Mouse (Mus musculus): Measurements from ENCODE around the gene Wdtc1. TPM values are rescaled to one million over a fixed set of nuclear protein-coding genes. Genes with fewer than 3 reads are reported as not detected.

The Wdtc1 gene
- total and polyA plus RNA-seq, 3 experiments, result 2.8 to 10.8 (median 9.6) TPM

GRCm38 (mm10) chr4:133328129-133328528 is 25.2 kb downstream of the Wdtc1 start:
- dilution Hi-C loops (cut with MboI; ENCODE audit: extremely low pct_ligation_motif_present, extremely low pct_unique_long_range_greater_than_20kb, low sequenced_read_pairs) (no loop called here), in situ Hi-C loops (cut with MboI; ENCODE audit: low pct_ligation_motif_present, low pct_unique_long_range_greater_than_20kb, low sequenced_read_pairs) (no loop called here)
- no peaks in the 10 kb centered on the region for H3K79me2 ChIP-seq (replicated peaks; ENCODE audit: control insufficient read depth, extremely low read depth, insufficient read depth, poor library complexity, severe bottlenecking)
- no peak overlapping the region for H3K27ac ChIP-seq (ENCODE audit: insufficient read depth, low read depth)
- no peak overlapping the region for H3K9ac ChIP-seq (ENCODE audit: insufficient read depth, low read depth)
- DNase-seq (ENCODE audit: extremely low read depth), result no peak
- TF ChIP-seq POLR2A (IDR thresholded peaks at IDR 0.05; ENCODE audit: low read depth, low read length) (no peak), MAZ (IDR thresholded peaks at IDR 0.05; ENCODE audit: low read depth, low read length) (no peak), USF1 (IDR thresholded peaks at IDR 0.05; ENCODE audit: low read depth, low read length) (no peak), ZC3H11A (IDR thresholded peaks at IDR 0.05; ENCODE audit: low read depth, low read length) (no peak), NRF1 (IDR thresholded peaks at IDR 0.05; ENCODE audit: low read depth, low read length) (no peak), E2F4 (IDR thresholded peaks at IDR 0.05; ENCODE audit: insufficient replicate concordance, low read depth, low read length) (no peak), CTCF (conservative IDR thresholded peaks at IDR 0.05 in 1 of 2, IDR thresholded peaks at IDR 0.05 in 1 of 2; ENCODE audit: low read depth in 2 of 2, low read length in 2 of 2) (no peak), ZMIZ1 (IDR thresholded peaks at IDR 0.05; ENCODE audit: low read depth, low read length) (no peak), RAD21 (IDR thresholded peaks at IDR 0.05; ENCODE audit: low read depth, low read length) (no peak), MEF2A (IDR thresholded peaks at IDR 0.05; ENCODE audit: borderline replicate concordance, low read depth, low read length) (no peak)
- no peaks in the 10 kb centered on the region for H3K4me1 ChIP-seq (ENCODE audit: control insufficient read depth in 1 of 2, insufficient read depth in 2 of 2)
- H3K4me2 ChIP-seq (ENCODE audit: insufficient read depth, low read depth, poor library complexity, severe bottlenecking), result no peak overlapping the region
- no peaks in the 10 kb centered on the region for H3K9me3 ChIP-seq (replicated peaks; ENCODE audit: low read length)
- peaks cover 0 to 4% of the 10 kb centered on the region in 2 experiments for H3K36me3 ChIP-seq (replicated peaks in 1 of 2; ENCODE audit: control insufficient read depth in 1 of 2, insufficient read depth in 1 of 2, low read length in 1 of 2)
- no peaks in the 10 kb centered on the region for H3K27me3 ChIP-seq (replicated peaks)
- H3K4me3 ChIP-seq (replicated peaks in 1 of 3; ENCODE audit: low read depth in 2 of 3, low read length in 2 of 3, poor library complexity in 1 of 3), result no peak overlapping the region

- TF ChIP-seq ETS1 (conservative IDR thresholded peaks at IDR 0.05; ENCODE audit: low read depth, low read length), result no peak
- TF ChIP-seq POLR2A (IDR thresholded peaks at IDR 0.05; ENCODE audit: low read depth, low read length), result no peak
- no peak for TF ChIP-seq HCFC1 (IDR thresholded peaks at IDR 0.05; ENCODE audit: low read depth, low read length)
- TF ChIP-seq CHD1 (IDR thresholded peaks at IDR 0.05; ENCODE audit: low read depth, low read length), result no peak
- TF ChIP-seq SIN3A (IDR thresholded peaks at IDR 0.05; ENCODE audit: low read length), result no peak
- no peak for TF ChIP-seq CTCF (conservative IDR thresholded peaks at IDR 0.05 in 1 of 2, IDR thresholded peaks at IDR 0.05 in 1 of 2; ENCODE audit: low read depth in 2 of 2, low read length in 2 of 2)
- no peak for TF ChIP-seq NELFE (IDR thresholded peaks at IDR 0.05; ENCODE audit: low read depth, low read length)
- TF ChIP-seq MXI1 (IDR thresholded peaks at IDR 0.05; ENCODE audit: low read depth, low read length), result no peak
- TF ChIP-seq JUN (IDR thresholded peaks at IDR 0.05; ENCODE audit: insufficient read depth, low read depth, low read length), result no peak
- no peak for TF ChIP-seq IRF4 (IDR thresholded peaks at IDR 0.05; ENCODE audit: low read depth, low read length)
- no peak overlapping the region for H3K27ac ChIP-seq (ENCODE audit: insufficient read depth, low read depth)
- no peak for DNase-seq (ENCODE audit: extremely low read depth)
- no peaks in the 10 kb centered on the region for H3K79me2 ChIP-seq (replicated peaks; ENCODE audit: control insufficient read depth, extremely low read depth, insufficient read depth, poor library complexity, severe bottlenecking)
- no peaks in the 10 kb centered on the region for H3K9me3 ChIP-seq (replicated peaks; ENCODE audit: low read length)
- in situ Hi-C loops (cut with MboI; ENCODE audit: low pct_ligation_motif_present, low pct_unique_long_range_greater_than_20kb, low sequenced_read_pairs) (no loop called here), dilution Hi-C loops (cut with MboI; ENCODE audit: extremely low pct_ligation_motif_present, extremely low pct_unique_long_range_greater_than_20kb, low sequenced_read_pairs) (no loop called here)
- no peak overlapping the region for H3K4me2 ChIP-seq (ENCODE audit: insufficient read depth, low read depth, poor library complexity, severe bottlenecking)
- H3K9ac ChIP-seq (ENCODE audit: insufficient read depth, low read depth), result no peak overlapping the region
- no peaks in the 10 kb centered on the region for H3K27me3 ChIP-seq (replicated peaks)
- H3K4me3 ChIP-seq (replicated peaks in 1 of 3; ENCODE audit: low read depth in 2 of 3, low read length in 2 of 3, poor library complexity in 1 of 3), result no peak overlapping the region
- H3K36me3 ChIP-seq (replicated peaks in 1 of 2; ENCODE audit: control insufficient read depth in 1 of 2, insufficient read depth in 1 of 2, low read length in 1 of 2), result peaks cover 2 to 21% of the 10 kb centered on the region in 2 experiments
- H3K4me1 ChIP-seq (ENCODE audit: control insufficient read depth in 1 of 2, insufficient read depth in 2 of 2), result no peaks in the 10 kb centered on the region
These were observed 33.6 kb downstream of the Wdtc1 start for GRCm38 (mm10) chr4:133319667-133320066.
